Mouse (Mus musculus) cerebellum, postnatal 14 days (tissue): ENCODE results near the gene St6galnac5.

ENCODE experiments used
- DNase-seq, 2 experiments: peaks; one replicate each; pipeline ENCODE4 v3.0.0; 2021; ENCODE audit warnings: mixed read lengths in 2 of 2

The St6galnac5 gene

DNA sequence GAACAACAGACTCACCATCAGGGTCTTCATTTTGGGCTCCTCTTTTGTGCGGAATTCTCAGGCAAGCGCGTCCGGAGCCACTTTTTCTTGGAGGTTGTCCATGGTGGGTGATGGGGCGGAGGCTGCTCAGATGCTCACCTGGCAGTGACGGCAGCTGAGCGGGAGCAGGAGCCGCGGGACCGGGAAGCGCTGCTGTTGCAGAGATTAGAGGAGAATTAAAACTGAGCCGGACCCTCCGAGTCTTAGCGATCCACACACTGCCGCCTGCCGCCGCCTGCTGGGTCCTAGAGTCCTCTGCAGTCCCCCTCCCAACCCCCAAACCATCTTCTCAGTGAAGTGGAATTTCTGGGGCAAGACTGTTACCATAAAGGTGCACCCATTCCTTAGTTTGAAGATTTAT is at the start of gene St6galnac5:
Gene St6galnac5, minus strand, starts transcription at position 259 of the 400 bp plus-strand sequence.
- DNase-seq = peak; percentile 64 to 66

DNA sequence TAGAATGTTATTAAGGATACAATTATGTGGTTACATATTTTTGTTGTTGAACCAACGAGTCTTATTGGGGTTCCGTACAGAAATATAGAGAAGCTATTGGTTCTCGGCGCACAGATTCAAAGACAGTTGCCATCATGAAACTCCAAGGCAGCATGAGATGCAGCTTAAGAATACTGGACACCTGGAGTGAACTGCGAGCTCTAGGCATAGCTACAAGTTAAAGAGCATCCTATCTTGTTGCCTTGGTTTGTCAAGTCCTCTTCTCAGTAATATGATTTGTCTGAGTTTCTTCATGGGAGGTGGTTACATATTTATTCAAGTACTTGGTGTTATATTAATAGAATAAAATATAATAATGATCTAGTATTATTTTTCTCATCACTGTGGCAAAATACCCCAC is 48.7 kb upstream of the St6galnac5 start:
- no peak for DNase-seq

DNA sequence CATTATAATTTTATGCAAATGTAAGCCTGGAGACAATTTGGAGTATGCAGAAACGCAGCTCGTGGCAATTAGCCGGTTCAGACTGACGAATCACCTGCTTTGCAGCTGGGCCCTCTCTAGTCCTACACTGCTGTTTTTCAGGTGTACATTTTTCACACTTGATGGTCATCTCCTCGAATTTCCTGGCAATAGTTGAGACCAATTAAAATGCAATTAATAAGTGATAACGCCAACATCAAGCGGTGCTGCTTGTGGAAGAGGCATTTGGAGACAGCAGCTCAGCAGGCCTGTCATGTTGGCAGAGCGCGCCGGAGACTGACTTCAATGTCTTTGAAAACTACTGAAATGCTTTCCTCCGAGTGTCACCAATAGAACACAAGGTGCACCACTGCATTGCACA is 42.0 kb upstream of the St6galnac5 start:
- no peak for DNase-seq

DNA sequence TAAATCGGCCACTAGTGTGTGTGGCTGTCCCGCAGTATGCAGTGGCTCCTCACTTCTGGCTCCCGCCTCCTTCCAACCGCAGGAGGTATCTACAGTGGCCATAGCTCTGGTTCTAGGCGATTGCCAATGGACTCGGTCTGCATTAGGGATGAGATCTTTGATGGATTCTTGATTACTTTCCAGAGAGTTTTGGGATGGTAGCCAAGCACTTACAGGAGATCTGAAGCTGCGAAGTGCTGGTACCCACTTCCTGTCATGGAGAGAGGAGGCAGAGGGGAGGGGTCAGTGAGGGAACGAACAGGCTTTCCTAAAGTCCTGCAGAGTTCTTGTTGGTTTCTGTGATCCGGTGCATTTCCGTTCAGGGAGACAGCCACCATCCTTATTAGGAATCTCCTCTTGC is 36.0 kb upstream of the St6galnac5 start:
- DNase-seq = peak; percentile 53 to 64

DNA sequence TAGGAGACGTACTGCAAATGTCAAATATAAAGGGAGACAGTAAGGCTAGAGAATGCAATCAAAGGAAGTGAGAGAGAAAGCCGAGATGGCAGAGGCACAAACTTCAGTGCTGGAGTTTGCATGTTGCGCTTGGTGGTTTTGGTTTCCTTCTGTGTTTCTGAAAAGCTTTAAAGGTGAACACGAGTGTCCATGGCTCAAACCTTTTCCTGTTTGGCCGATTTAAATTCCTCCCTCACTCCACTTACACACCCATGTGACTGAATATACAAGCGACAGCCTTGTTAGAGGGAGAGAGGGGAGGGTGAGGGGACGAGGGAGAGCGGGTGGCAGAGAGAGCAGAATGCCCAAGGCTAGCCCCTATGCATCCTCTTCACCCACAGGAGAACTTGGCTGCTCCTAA is 34.3 kb upstream of the St6galnac5 start:
- DNase-seq = no peak

DNA sequence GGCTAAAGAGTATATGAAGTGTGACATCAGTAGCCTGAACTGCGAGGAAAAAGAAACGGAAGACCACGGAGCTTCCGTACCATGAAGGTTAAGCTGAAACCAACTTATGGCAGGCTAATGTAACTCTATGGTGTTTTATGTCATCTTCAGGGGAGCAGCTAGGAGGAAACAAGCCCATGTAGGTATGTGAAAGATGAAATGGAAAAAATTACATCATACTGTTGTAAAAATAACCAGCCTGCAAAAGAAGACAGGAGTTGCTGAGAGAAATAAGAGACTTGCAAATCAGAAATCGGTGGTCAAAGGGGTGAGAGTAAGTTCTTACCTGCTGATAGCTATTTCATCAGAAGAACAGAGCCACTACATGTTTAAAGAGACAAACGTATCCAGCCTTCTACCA is 24.8 kb upstream of the St6galnac5 start:
- DNase-seq = no peak

DNA sequence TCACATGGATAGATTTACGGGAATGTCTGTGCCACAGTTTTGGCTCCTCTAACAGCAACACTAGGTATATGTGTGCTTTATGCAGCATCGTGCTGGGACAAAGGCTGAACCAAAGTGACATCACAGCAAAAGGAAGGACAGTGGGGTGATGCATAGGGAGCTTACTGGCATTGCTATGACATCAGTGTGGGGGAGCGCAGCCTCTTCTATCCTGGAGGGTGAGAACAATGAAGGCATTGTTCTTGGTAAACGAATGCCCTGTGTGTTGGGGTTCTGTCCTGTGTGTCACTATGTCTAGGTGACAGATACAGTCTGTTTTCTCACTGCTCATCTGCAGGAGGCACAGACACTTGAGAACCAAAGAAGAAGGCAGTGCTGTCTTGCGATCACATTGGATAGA is 16.9 kb upstream of the St6galnac5 start:
- no peak for DNase-seq

DNA sequence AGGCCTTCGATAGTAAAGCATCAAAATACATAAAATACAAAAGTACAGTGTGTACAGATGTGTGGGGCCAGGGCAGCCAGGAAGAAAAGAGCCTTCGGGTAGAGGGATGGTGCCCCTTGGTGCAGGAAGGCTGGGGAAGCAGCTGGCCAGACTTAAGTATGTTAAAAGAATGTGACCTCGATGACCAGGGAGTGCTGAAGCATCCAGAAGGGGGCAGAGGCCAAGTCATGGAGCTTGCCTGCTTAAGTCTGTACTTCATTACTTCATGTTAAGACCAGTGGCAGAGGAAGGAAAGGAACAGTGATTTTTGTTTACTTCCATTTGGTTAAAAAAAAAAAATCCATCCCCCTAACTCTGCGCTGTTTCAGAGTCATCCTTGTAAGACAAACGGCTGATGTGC is 16.1 kb upstream of the St6galnac5 start:
- no peak for DNase-seq

DNA sequence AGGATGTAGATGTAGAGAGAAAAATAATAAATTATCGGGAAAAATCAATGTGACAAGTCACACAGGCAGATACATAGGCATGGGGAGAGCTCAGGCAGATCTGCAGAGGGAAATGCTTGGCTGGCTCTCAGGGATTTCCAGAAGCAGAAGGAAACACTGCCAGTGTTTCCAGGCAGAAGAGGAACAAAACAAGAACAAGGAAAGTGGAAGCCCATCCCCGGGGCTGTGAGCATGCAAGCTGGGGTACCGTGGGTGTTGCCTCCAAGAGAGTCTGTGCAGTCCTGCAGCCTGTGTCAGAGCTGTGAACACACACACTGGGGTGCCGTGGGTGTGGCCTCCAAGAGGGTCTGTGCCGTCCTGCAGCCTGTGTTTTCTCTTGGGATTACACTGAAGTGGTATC is 11.6 kb upstream of the St6galnac5 start:
- DNase-seq = no peak

DNA sequence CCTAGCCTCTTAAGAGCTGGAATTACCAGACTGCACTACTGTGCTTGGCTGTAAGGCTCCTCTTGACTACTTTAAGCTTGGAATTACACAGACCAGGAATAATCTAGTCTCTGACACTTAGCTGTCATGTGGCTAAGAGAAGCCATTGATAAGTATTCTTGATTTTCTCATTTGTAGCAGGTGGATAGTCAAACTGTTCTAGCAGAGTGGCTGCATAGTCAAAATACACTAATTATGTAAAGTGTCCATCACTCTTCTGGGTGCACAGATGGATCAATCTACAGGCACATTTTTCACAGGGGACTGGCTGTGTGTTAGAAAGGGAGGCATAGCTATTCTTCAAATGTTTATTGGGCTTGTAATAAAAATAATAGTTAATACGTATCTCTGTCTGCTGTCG is 8.7 kb upstream of the St6galnac5 start:
- no peak for DNase-seq

DNA sequence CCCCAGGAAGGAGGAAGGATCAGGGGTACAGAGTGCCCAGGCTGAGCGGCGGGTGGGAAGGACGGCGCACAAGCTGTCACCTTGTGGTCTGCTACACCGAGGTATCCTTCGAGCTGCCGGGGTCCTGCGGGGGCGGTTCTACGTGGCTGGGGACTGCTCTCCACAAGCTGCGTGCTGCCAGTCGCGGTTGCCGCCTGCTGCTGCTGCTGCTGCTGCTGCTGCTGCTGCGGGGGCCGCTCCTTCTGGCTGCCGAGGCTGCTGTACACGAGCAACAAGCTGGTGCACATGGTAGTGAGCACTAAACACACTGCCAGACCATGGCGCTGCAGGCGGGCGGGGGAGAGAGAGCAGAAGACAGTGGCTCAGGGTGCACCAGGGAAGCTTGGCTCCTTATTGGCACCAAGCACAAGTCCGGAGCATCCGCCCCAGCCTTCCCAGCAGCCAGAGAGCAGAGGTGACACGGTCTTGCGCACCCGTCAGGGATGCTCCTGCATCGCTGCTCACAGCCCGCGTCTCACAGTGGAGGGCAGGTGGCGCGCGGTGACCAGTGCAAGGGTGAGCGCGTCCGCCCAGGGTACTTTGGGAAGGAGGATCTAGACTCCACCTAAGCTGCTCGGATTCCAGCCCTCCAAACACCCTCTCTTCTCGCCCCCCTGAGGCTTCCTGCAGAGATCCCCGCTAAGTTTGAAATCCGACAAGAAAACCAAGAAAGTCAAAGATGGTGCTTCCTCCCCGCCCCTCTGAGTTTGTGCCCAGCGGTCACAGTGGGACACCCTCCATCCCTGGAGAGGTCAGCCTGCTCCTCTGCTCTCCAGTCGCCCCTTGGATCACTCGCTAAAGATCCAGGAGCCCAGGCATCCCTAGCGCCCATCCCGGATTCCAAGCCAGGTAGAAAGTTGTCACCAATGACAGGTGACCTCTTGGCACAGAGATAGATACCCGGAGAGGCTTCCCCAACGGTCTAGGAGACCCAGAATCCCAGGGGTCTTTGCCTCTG is 770 bp downstream of the St6galnac5 start:
- DNase-seq = peak; percentile 58 to 66

DNA sequence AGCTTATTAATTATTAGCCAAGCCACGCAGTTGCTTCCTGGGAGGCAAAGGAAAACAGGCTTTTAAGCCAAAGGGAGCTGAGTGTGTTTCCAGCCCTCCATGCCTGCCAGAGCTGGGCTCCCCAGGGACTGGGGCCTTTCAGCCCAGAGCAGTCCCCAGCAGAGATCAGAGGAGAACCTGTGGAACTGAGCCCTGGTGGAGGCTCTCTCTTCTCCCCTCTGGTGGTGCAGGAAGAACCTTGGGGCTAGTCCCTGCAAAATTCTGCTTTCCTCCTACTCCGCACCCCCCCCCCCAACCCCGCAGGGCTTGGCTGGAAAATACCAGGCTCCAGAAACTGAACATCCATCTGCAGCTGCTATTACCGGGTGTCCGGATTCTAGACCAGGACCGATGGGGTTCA is 1.6 kb downstream of the St6galnac5 start:
- DNase-seq = peak; percentile 14 to 24

DNA sequence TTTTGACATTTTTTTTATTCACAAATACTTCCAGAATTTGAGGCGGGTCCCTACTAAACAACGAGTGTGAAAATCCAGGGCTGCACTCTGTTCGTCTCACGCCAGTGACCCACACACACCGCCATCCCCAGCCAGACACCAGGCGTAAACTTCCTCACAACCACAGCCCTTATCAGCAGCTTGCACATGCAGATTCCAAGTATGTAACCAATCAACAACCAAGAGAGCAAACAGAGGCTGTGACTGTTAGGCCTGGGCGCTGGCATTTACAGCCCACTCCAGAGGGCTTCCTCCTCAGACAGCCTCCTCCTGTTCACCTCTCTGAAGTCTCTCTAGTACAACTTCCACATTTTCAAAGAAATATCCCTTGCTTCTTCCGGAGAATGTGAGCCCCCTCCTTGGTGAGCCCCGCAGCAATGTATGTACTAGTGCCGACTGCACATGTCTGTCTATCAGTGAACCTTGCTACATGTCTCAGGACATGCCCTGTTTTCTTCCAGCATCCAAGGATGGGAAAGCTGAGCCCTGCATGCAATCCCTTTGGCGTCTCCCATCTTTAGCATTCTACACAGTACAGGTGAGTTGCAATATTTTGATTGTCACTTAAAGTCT is 2.5 kb downstream of the St6galnac5 start:
- DNase-seq = no peak

DNA sequence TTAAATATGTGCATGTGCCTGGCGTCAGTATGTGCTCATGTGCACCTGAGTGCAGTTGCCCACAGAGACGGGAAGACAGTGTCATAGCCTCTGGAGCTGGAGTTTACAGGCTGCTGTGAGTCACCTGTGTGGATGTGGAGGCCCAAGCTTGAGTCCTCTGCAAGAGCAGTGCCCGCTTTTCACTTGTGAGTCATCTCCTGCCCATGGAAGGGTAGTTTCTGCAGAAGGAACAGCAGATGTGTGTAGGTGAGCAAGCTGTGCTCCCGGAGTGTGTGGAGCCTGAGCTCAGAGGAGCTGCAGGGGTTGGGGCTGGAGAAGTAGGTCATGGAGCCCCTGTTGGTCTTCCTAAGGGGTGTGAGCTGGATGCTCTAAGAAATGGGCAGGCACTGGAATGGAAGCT is 10.7 kb downstream of the St6galnac5 start:
- no peak for DNase-seq

DNA sequence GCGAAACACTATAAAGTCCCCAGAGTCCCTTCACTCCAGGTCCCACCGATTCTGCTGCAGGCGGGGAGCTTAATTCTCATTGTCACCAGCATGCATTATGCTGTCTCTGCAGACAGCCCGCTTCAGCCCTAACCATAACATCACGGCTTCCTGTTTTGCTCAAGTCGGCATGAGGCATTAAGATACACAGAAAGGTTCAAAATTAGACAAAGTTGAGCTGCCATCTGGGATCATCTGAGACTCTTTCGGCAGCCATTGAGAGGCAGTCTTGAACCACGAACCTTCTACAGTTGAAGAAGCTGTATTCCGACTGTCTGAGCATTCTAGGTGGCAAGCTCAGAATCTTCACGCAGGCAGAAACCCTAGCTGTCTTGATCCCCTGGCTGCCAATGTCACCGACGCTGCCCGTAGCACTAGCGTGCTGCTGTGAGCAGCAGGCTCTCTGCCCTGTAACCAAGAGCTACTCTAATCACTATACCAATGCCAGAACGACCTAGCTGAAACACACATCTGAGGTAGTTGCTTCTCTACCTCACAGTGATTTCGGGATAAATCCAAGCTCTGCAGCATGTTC is 12.2 kb downstream of the St6galnac5 start:
- DNase-seq = peak; percentile 18 to 22

DNA sequence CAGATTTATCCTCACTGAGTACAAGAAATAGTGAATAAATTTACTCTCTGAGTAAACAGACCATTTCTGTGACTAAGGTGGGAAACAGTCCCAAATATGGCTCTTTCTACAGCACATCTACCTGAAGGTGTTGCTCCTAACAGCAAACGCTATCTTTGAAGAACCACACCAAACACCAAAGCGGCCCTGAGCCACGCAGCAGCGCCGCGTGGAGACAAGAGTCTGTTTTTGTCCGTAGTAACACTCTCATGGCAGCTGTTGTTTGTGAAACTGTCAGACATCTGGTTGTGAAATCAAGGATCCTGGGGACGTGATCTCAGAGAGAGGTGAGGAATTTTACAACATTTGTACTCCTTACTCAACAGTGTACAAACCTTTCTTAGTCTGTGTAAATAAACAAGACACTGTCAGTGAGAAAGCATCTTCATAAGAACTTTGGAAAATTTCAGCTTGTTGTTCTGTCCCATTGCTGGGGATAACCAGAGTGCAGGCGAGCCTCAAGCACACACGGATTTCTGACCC is 20.1 kb downstream of the St6galnac5 start:
- DNase-seq = no peak

DNA sequence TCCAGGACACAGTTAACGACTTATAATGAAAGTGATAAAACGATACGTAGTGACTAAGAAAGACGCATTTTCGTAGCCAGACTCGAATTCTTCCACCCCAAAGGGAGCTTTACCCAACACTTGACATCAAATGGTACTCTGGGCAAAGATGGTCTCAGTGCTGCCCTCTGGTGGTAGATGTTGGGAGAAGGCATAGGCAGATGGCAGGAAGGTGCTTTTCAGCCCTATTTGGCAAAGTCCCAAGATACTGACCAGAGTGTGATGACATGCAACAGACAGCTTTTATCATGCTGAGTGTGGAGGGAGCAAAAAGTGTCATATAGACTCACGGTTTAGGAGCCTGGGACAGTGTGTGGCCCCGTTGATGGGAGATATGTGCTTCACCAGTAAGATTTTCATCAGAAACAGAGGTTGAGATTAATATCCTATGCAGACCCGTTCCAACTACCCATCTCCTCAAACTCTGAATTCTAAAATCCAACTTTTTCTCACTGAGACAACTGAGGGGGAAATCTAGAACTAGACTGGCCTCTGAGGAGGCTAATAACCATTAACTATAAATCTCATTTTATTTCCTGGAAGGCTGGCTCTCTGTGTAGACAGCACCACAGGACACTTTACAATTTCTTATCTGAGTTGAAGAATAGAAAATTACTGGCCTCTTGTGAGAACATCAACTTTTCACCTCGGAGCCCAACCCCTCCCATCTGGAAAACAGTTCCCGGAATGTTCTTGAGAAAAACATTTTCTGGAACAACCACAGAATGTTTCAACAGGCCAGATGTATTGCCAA is 23.5 kb downstream of the St6galnac5 start:
- DNase-seq = peak; percentile 80 to 89

DNA sequence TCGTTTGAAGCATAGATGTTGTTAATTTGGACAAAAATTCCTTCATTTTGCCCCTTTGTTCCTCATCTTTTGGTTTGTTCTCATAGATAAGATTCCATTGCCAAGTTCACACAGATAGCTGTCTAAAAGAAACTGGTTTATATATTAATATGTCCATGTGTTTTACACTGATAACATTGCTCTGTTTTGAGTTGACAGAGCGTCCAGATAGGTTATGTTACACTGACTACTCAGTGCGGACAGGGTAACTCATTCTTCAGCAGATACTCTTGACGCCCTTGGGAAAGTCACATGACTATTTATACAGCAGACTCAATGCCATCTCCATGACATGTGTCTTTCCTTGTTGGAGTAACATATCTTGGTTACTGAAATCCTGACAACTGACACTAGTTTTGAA is 25.3 kb downstream of the St6galnac5 start:
- DNase-seq = no peak

DNA sequence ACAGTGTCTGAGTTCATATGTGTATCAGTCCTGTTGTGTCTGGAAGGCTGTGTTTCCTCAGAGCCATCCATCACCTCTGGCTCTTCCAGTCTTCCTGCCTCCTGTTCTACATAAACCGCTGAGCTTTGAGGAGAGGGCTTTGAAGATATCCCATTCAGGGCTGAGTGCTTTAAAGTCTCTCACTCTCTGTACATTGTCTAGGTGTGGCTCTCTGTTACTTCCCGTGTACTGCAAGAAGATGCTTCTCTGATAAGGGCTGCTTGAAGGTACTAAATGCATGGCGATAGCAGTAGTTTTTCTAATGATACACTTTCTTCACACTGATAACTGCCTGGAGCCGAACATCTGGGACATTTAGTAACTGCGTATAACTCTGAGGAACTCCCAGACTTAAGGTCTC is 26.0 kb downstream of the St6galnac5 start:
- no peak for DNase-seq

DNA sequence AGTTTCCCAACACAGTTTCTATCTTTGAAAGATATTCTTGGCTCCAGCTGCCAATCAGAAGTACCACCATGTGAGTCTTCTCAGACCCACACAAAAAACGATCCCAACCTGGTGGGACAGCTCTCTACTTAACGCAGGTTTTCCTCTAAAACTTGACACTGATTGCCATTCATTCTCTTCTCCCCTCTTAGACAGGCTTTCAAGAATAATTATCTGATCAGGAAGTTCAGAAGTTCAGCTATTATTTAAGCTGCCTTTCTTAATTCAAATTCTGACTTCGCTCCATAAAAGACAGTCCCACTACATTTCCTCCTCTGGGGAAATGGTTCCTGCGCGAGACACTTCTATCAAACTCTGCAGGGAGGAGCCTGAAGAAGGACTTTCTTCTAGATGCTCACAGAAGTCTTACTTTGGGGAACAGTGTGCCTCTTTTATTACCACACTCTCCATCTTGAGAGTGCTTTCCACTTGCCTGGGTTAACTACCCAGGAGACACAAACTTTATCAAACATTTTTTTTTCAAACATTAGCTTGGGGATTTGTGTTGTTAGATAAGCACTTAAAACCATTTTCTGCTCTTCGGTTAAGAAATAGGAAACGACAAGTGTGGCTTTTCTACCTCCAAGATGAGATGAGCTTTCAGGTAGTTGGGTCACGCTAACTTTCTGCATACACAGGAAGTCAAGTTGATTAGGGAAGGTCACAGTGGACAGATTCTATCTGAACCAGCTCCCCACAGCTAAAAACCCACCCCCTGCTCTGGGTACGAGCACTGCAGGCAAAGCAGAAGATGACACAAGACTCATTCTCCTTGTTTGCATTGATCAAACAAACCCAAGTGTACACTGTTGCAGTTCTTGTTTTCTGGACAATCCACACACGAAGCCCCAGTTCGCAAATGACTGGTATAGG is 30.2 kb downstream of the St6galnac5 start:
- DNase-seq = no peak

DNA sequence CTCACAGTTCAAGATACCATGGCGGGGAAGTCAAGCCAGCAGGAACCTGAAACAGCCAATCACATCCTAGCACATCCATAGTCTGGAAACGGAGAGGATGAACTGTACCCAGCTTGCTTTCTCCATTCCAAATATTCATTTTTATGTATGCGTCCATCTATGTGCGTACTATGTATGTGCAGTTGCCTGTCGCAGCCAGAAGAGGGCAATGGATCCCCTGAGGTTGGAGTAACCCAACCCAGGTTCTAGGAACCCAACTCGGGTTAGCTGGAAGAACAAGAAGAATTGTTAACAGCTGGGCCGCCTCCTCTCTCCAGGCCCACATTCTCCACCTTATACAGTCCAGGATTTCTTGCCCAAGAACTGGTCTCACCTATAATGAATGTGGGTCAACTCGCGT is 31.1 kb downstream of the St6galnac5 start:
- DNase-seq = no peak

DNA sequence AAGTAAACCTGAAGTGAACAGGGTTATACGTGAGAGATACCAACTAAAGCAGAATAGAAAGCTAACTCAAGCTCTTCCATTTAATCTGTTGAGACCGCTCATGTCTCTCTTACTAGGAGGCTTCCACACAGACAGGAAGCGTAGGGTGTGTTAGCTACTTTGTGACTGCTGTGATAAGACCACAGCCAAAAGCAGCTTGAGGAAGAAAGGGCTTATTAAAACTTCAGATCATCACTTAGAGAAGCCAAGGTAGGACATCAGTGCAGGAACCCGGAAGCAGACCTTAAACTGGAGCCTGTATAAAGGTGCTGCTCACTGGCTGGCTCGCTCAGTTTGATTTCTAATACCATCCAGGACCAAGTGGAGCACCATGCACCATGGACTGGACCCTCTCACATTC is 31.7 kb downstream of the St6galnac5 start:
- no peak for DNase-seq
